Mouse (Mus musculus): ENCODE data around the gene Slc16a3. TPM values are rescaled to one million over a fixed set of nuclear protein-coding genes. Genes with fewer than 3 reads are reported as not detected.
A peak's percentile ranks its signal among the peaks of the same experiment; 100 is the strongest.

Gene Slc16a3
- polyA plus RNA-seq, 1 experiment: 10.9 TPM

- DNase-seq (ENCODE audit: low read depth): no peak
- no peak for TF ChIP-seq CTCF (IDR thresholded peaks at IDR 0.05; ENCODE audit: borderline replicate concordance, extremely low read depth, insufficient read depth, insufficient read length)
- TF ChIP-seq POLR2A (IDR thresholded peaks at IDR 0.05; ENCODE audit: borderline replicate concordance, extremely low read depth, insufficient read depth, insufficient read length, poor library complexity, severe bottlenecking): no peak
Measured at GRCm38 (mm10) chr11:120922528-120922927, 25.8 kb upstream of the Slc16a3 start.

- no peak for DNase-seq (ENCODE audit: low read depth)
- TF ChIP-seq CTCF (IDR thresholded peaks at IDR 0.05; ENCODE audit: borderline replicate concordance, extremely low read depth, insufficient read depth, insufficient read length): no peak
- no peak for TF ChIP-seq POLR2A (IDR thresholded peaks at IDR 0.05; ENCODE audit: borderline replicate concordance, extremely low read depth, insufficient read depth, insufficient read length, poor library complexity, severe bottlenecking)
Measured at GRCm38 (mm10) chr11:120928468-120928867, 19.8 kb upstream of the Slc16a3 start.

GRCm38 (mm10) chr11:120931479-120931878 lies 16.8 kb upstream of the Slc16a3 start:
- no peak for TF ChIP-seq CTCF (IDR thresholded peaks at IDR 0.05; ENCODE audit: borderline replicate concordance, extremely low read depth, insufficient read depth, insufficient read length)
- DNase-seq (ENCODE audit: low read depth): no peak

- TF ChIP-seq CTCF (IDR thresholded peaks at IDR 0.05; ENCODE audit: borderline replicate concordance, extremely low read depth, insufficient read depth, insufficient read length) (no peak), POLR2A (IDR thresholded peaks at IDR 0.05; ENCODE audit: borderline replicate concordance, extremely low read depth, insufficient read depth, insufficient read length, poor library complexity, severe bottlenecking) (0 out of 2 replicates have a peak, but pooled peaks have one; percentile 25)
- DNase-seq (ENCODE audit: low read depth): peak; percentile 95
Measured at GRCm38 (mm10) chr11:120932564-120933398, 15.5 kb upstream of the Slc16a3 start, which contains the start of gene Ccdc57. Ccdc57 (minus strand) TSS chr11:120932872.

- no peak for DNase-seq (ENCODE audit: low read depth)
- TF ChIP-seq POLR2A (IDR thresholded peaks at IDR 0.05; ENCODE audit: borderline replicate concordance, extremely low read depth, insufficient read depth, insufficient read length, poor library complexity, severe bottlenecking) (no peak), CTCF (IDR thresholded peaks at IDR 0.05; ENCODE audit: borderline replicate concordance, extremely low read depth, insufficient read depth, insufficient read length) (no peak)
Measured at GRCm38 (mm10) chr11:120937976-120938375, 10.3 kb upstream of the Slc16a3 start.

- TF ChIP-seq CTCF (IDR thresholded peaks at IDR 0.05; ENCODE audit: borderline replicate concordance, extremely low read depth, insufficient read depth, insufficient read length) (no peak), POLR2A (IDR thresholded peaks at IDR 0.05; ENCODE audit: borderline replicate concordance, extremely low read depth, insufficient read depth, insufficient read length, poor library complexity, severe bottlenecking) (no peak)
- no peak for DNase-seq (ENCODE audit: low read depth)
Measured at GRCm38 (mm10) chr11:120938795-120939194, 9.5 kb upstream of the Slc16a3 start.

GRCm38 (mm10) chr11:120939712-120940341 lies 8.5 kb upstream of the Slc16a3 start:
- DNase-seq (ENCODE audit: low read depth): no peak
- TF ChIP-seq POLR2A (IDR thresholded peaks at IDR 0.05; ENCODE audit: borderline replicate concordance, extremely low read depth, insufficient read depth, insufficient read length, poor library complexity, severe bottlenecking) (no peak), CTCF (IDR thresholded peaks at IDR 0.05; ENCODE audit: borderline replicate concordance, extremely low read depth, insufficient read depth, insufficient read length) (no peak)

- no peak for TF ChIP-seq POLR2A (IDR thresholded peaks at IDR 0.05; ENCODE audit: borderline replicate concordance, extremely low read depth, insufficient read depth, insufficient read length, poor library complexity, severe bottlenecking)
- TF ChIP-seq CTCF (IDR thresholded peaks at IDR 0.05; ENCODE audit: borderline replicate concordance, extremely low read depth, insufficient read depth, insufficient read length): no peak
- no peak for DNase-seq (ENCODE audit: low read depth)
Measured at GRCm38 (mm10) chr11:120940959-120941358, 7.3 kb upstream of the Slc16a3 start.

GRCm38 (mm10) chr11:120945266-120945665 lies 3.0 kb upstream of the Slc16a3 start:
- TF ChIP-seq CTCF (IDR thresholded peaks at IDR 0.05; ENCODE audit: borderline replicate concordance, extremely low read depth, insufficient read depth, insufficient read length) (no peak), POLR2A (IDR thresholded peaks at IDR 0.05; ENCODE audit: borderline replicate concordance, extremely low read depth, insufficient read depth, insufficient read length, poor library complexity, severe bottlenecking) (no peak)
- no peak for DNase-seq (ENCODE audit: low read depth)

- no peak for DNase-seq (ENCODE audit: low read depth)
- TF ChIP-seq POLR2A (IDR thresholded peaks at IDR 0.05; ENCODE audit: borderline replicate concordance, extremely low read depth, insufficient read depth, insufficient read length, poor library complexity, severe bottlenecking): no peak
- TF ChIP-seq CTCF (IDR thresholded peaks at IDR 0.05; ENCODE audit: borderline replicate concordance, extremely low read depth, insufficient read depth, insufficient read length): no peak
Measured at GRCm38 (mm10) chr11:120945926-120946325, 2.4 kb upstream of the Slc16a3 start.

- TF ChIP-seq CTCF (IDR thresholded peaks at IDR 0.05; ENCODE audit: borderline replicate concordance, extremely low read depth, insufficient read depth, insufficient read length) (no peak), POLR2A (IDR thresholded peaks at IDR 0.05; ENCODE audit: borderline replicate concordance, extremely low read depth, insufficient read depth, insufficient read length, poor library complexity, severe bottlenecking) (0 out of 2 replicates have a peak, but pooled peaks have one; percentile 34)
- DNase-seq (ENCODE audit: low read depth): peak; percentile 54
Measured at GRCm38 (mm10) chr11:120948861-120949851, 876 bp downstream of the Slc16a3 start.
